Mouse (Mus musculus) ovary, adult 10 weeks (tissue): Measurements from ENCODE around the gene Kif24. TPM values are rescaled to one million over a fixed set of nuclear protein-coding genes. Genes with fewer than 3 reads are reported as not detected.

Experiments used
- polyA plus RNA-seq: library from polyadenylated mRNA; stranded (reverse); fragments of 350-450 nt; fragmentation: Illumina TruSeq; extraction: RNeasy Lipid Tissue Mini Kit (QIAGEN cat#74804); gene quantifications from one replicate; pipeline ENCODE4 v1.2.3, GENCODE M21; 2014

Gene Kif24
- polyA plus RNA-seq, result 4.3 TPM

GRCm38 (mm10) chr4:41464345-41465286 lies at the start of gene Kif24, which contains the start of gene Nudt2:
Gene Kif24 (minus strand): TSS chr4:41464887.
Gene Nudt2 (plus strand): TSS chr4:41465151.

GRCm38 (mm10) chr4:41502986-41503412 lies 38.3 kb upstream of the Kif24 start, which contains the start of gene AI464131:
Gene AI464131 (minus strand): TSS chr4:41503076.

GRCm38 (mm10) chr4:41348584-41349198 lies 116.0 kb downstream of the Kif24 start, which contains the start of gene Ubap1:
Gene Ubap1 (plus strand): TSS chr4:41348996.

Other genes with a start within 250 kb of the Kif24 start
- gene Ubap2, start 189.7 kb downstream of the Kif24 start, polyA plus RNA-seq, result 109 TPM
- gene Dcaf12, start 150.0 kb downstream of the Kif24 start, polyA plus RNA-seq, result 47.9 TPM
- gene Ubap1, start 115.9 kb downstream of the Kif24 start, polyA plus RNA-seq, result 50.9 TPM
- gene Nudt2, start 264 bp upstream of the Kif24 start, polyA plus RNA-seq, result 25.5 TPM
- 2.4 TPM for gene AI464131, start 38.2 kb upstream of the Kif24 start, polyA plus RNA-seq
- 5.9 TPM for gene 1110017D15Rik, start 52.4 kb upstream of the Kif24 start, polyA plus RNA-seq
- gene Fam219a, start 104.7 kb upstream of the Kif24 start, polyA plus RNA-seq, result 1.6 TPM
- 0.68 TPM for gene Dnaic1, start 104.9 kb upstream of the Kif24 start, polyA plus RNA-seq
- not detected for gene Enho, start 175.4 kb upstream of the Kif24 start, polyA plus RNA-seq
- 0.71 TPM for gene Cntfr, start 232.2 kb upstream of the Kif24 start, polyA plus RNA-seq
- 15.1 TPM for gene Il11ra1, start 235.1 kb upstream of the Kif24 start, polyA plus RNA-seq
- gene Rpp25l, start 248.6 kb upstream of the Kif24 start, polyA plus RNA-seq, result not detected